Mouse (Mus musculus): Measurements from ENCODE around the gene Plxna2. TPM values are rescaled to one million over a fixed set of nuclear protein-coding genes. Genes with fewer than 3 reads are reported as not detected.

The Plxna2 gene
- polyA plus RNA-seq, 1 experiment, result 1.6 TPM

- H3K9ac ChIP-seq (ENCODE audit: low read depth, poor library complexity, severe bottlenecking), result no peak overlapping the region
- no peaks in the 10 kb centered on the region for H3K4me1 ChIP-seq (ENCODE audit: control insufficient read depth, insufficient read depth, low read length)
- H3K27ac ChIP-seq (ENCODE audit: insufficient read depth, low read length), result no peak overlapping the region
- H3K4me3 ChIP-seq (ENCODE audit: low read depth, low read length), result no peak overlapping the region
- H3K27me3 ChIP-seq (ENCODE audit: control insufficient read depth, insufficient read depth, low read length, poor library complexity, severe bottlenecking), result no peaks in the 10 kb centered on the region
- TF ChIP-seq EP300 (IDR thresholded peaks at IDR 0.05; ENCODE audit: insufficient read depth, low read depth, low read length), result no peak
- TF ChIP-seq CTCF (IDR thresholded peaks at IDR 0.05; ENCODE audit: low read depth, low read length), result no peak
- no peak for TF ChIP-seq POLR2A (IDR thresholded peaks at IDR 0.05; ENCODE audit: insufficient read depth, low read length)
- no peaks in the 10 kb centered on the region for H3K9me3 ChIP-seq (replicated peaks; ENCODE audit: control insufficient read depth, insufficient read depth, low read length, poor library complexity, severe bottlenecking)
- no peaks in the 10 kb centered on the region for H3K36me3 ChIP-seq (ENCODE audit: control insufficient read depth, insufficient read depth, low read length, poor library complexity, severe bottlenecking)
Observed at GRCm38 (mm10) chr1:194721260-194721659, 103.2 kb downstream of the Plxna2 start.

- Histone ChIP-seq H3K4me3 (ENCODE audit: low read depth, low read length) (no peak overlapping the region), H3K9me3 (replicated peaks; ENCODE audit: control insufficient read depth, insufficient read depth, low read length, poor library complexity, severe bottlenecking) (no peaks in the 10 kb centered on the region), H3K27ac (ENCODE audit: insufficient read depth, low read length) (no peak overlapping the region), H3K4me1 (ENCODE audit: control insufficient read depth, insufficient read depth, low read length) (no peaks in the 10 kb centered on the region), H3K27me3 (ENCODE audit: control insufficient read depth, insufficient read depth, low read length, poor library complexity, severe bottlenecking) (no peaks in the 10 kb centered on the region), H3K36me3 (ENCODE audit: control insufficient read depth, insufficient read depth, low read length, poor library complexity, severe bottlenecking) (no peaks in the 10 kb centered on the region), H3K9ac (ENCODE audit: low read depth, poor library complexity, severe bottlenecking) (no peak overlapping the region)
- TF ChIP-seq POLR2A (IDR thresholded peaks at IDR 0.05; ENCODE audit: insufficient read depth, low read length) (no peak), CTCF (IDR thresholded peaks at IDR 0.05; ENCODE audit: low read depth, low read length) (peak; percentile 34), EP300 (IDR thresholded peaks at IDR 0.05; ENCODE audit: insufficient read depth, low read depth, low read length) (no peak)
Observed at GRCm38 (mm10) chr1:194722329-194722728, 104.3 kb downstream of the Plxna2 start.

GRCm38 (mm10) chr1:194734836-194735235, 116.8 kb downstream of the Plxna2 start:
- Histone ChIP-seq H3K27ac (ENCODE audit: insufficient read depth, low read length) (no peak overlapping the region), H3K4me1 (ENCODE audit: control insufficient read depth, insufficient read depth, low read length) (no peaks in the 10 kb centered on the region), H3K9ac (ENCODE audit: low read depth, poor library complexity, severe bottlenecking) (no peak overlapping the region), H3K9me3 (replicated peaks; ENCODE audit: control insufficient read depth, insufficient read depth, low read length, poor library complexity, severe bottlenecking) (no peaks in the 10 kb centered on the region), H3K36me3 (ENCODE audit: control insufficient read depth, insufficient read depth, low read length, poor library complexity, severe bottlenecking) (no peaks in the 10 kb centered on the region), H3K27me3 (ENCODE audit: control insufficient read depth, insufficient read depth, low read length, poor library complexity, severe bottlenecking) (no peaks in the 10 kb centered on the region), H3K4me3 (ENCODE audit: low read depth, low read length) (no peak overlapping the region)
- TF ChIP-seq CTCF (IDR thresholded peaks at IDR 0.05; ENCODE audit: low read depth, low read length) (no peak), EP300 (IDR thresholded peaks at IDR 0.05; ENCODE audit: insufficient read depth, low read depth, low read length) (no peak), POLR2A (IDR thresholded peaks at IDR 0.05; ENCODE audit: insufficient read depth, low read length) (no peak)

- H3K4me3 ChIP-seq (ENCODE audit: low read depth, low read length), result no peak overlapping the region
- no peaks in the 10 kb centered on the region for H3K9me3 ChIP-seq (replicated peaks; ENCODE audit: control insufficient read depth, insufficient read depth, low read length, poor library complexity, severe bottlenecking)
- no peak overlapping the region for H3K9ac ChIP-seq (ENCODE audit: low read depth, poor library complexity, severe bottlenecking)
- H3K27ac ChIP-seq (ENCODE audit: insufficient read depth, low read length), result no peak overlapping the region
- H3K4me1 ChIP-seq (ENCODE audit: control insufficient read depth, insufficient read depth, low read length), result no peaks in the 10 kb centered on the region
- TF ChIP-seq EP300 (IDR thresholded peaks at IDR 0.05; ENCODE audit: insufficient read depth, low read depth, low read length) (no peak), POLR2A (IDR thresholded peaks at IDR 0.05; ENCODE audit: insufficient read depth, low read length) (no peak), CTCF (IDR thresholded peaks at IDR 0.05; ENCODE audit: low read depth, low read length) (no peak)
- H3K36me3 ChIP-seq (ENCODE audit: control insufficient read depth, insufficient read depth, low read length, poor library complexity, severe bottlenecking), result no peaks in the 10 kb centered on the region
- H3K27me3 ChIP-seq (ENCODE audit: control insufficient read depth, insufficient read depth, low read length, poor library complexity, severe bottlenecking), result no peaks in the 10 kb centered on the region
Observed at GRCm38 (mm10) chr1:194739894-194740293, 121.9 kb downstream of the Plxna2 start.

- Histone ChIP-seq H3K4me1 (ENCODE audit: control insufficient read depth, insufficient read depth, low read length) (peaks cover 3% of the 10 kb centered on the region), H3K4me3 (ENCODE audit: low read depth, low read length) (no peak overlapping the region), H3K9ac (ENCODE audit: low read depth, poor library complexity, severe bottlenecking) (no peak overlapping the region), H3K27me3 (ENCODE audit: control insufficient read depth, insufficient read depth, low read length, poor library complexity, severe bottlenecking) (no peaks in the 10 kb centered on the region), H3K9me3 (replicated peaks; ENCODE audit: control insufficient read depth, insufficient read depth, low read length, poor library complexity, severe bottlenecking) (no peaks in the 10 kb centered on the region), H3K36me3 (ENCODE audit: control insufficient read depth, insufficient read depth, low read length, poor library complexity, severe bottlenecking) (no peaks in the 10 kb centered on the region), H3K27ac (ENCODE audit: insufficient read depth, low read length) (no peak overlapping the region)
- TF ChIP-seq POLR2A (IDR thresholded peaks at IDR 0.05; ENCODE audit: insufficient read depth, low read length) (no peak), CTCF (IDR thresholded peaks at IDR 0.05; ENCODE audit: low read depth, low read length) (no peak), EP300 (IDR thresholded peaks at IDR 0.05; ENCODE audit: insufficient read depth, low read depth, low read length) (no peak)
Observed at GRCm38 (mm10) chr1:194742901-194743422, 124.9 kb downstream of the Plxna2 start.

- H3K27ac ChIP-seq (ENCODE audit: insufficient read depth, low read length), result no peak overlapping the region
- peaks cover 3% of the 10 kb centered on the region for H3K4me1 ChIP-seq (ENCODE audit: control insufficient read depth, insufficient read depth, low read length)
Observed at GRCm38 (mm10) chr1:194745177-194745934, 127.3 kb downstream of the Plxna2 start.

More at GRCm38 (mm10) chr1:194745177-194745934, 127.3 kb downstream of the Plxna2 start:
- Histone ChIP-seq H3K4me3 (ENCODE audit: low read depth, low read length) (no peak overlapping the region), H3K9me3 (replicated peaks; ENCODE audit: control insufficient read depth, insufficient read depth, low read length, poor library complexity, severe bottlenecking) (no peaks in the 10 kb centered on the region), H3K36me3 (ENCODE audit: control insufficient read depth, insufficient read depth, low read length, poor library complexity, severe bottlenecking) (no peaks in the 10 kb centered on the region), H3K9ac (ENCODE audit: low read depth, poor library complexity, severe bottlenecking) (no peak overlapping the region), H3K27me3 (ENCODE audit: control insufficient read depth, insufficient read depth, low read length, poor library complexity, severe bottlenecking) (no peaks in the 10 kb centered on the region)
- TF ChIP-seq POLR2A (IDR thresholded peaks at IDR 0.05; ENCODE audit: insufficient read depth, low read length) (no peak), CTCF (IDR thresholded peaks at IDR 0.05; ENCODE audit: low read depth, low read length) (no peak), EP300 (IDR thresholded peaks at IDR 0.05; ENCODE audit: insufficient read depth, low read depth, low read length) (no peak)
